Mouse (Mus musculus) 416B (cell line): ENCODE data around the gene Tll1.
"Not testable (repeated sequence)": the region's sequence is repeated elsewhere in the genome, so short reads cannot be mapped to it uniquely, and the experiment has no call there.

Source experiments
- DNase-seq: peaks from one replicate; pipeline ENCODE4 v3.0.0; 2011; ENCODE audit warnings: low read depth

The Tll1 gene

GRCm38 (mm10) chr8:64057571-64057970 lies 148.5 kb downstream of the Tll1 start:
- no peak for DNase-seq

GRCm38 (mm10) chr8:64048556-64048955 lies 157.5 kb downstream of the Tll1 start:
- no peak for DNase-seq

- no peak for DNase-seq
Measured at GRCm38 (mm10) chr8:64047963-64048505, 158.0 kb downstream of the Tll1 start.

GRCm38 (mm10) chr8:64041303-64041884 lies 164.7 kb downstream of the Tll1 start:
- DNase-seq, result peak; percentile 10

- DNase-seq, result no peak
Measured at GRCm38 (mm10) chr8:64030672-64031385, 175.2 kb downstream of the Tll1 start.

- no peak for DNase-seq
Measured at GRCm38 (mm10) chr8:64030081-64030480, 176.0 kb downstream of the Tll1 start.

- DNase-seq, result no peak
Measured at GRCm38 (mm10) chr8:64029525-64029924, 176.5 kb downstream of the Tll1 start.

- no peak for DNase-seq
Measured at GRCm38 (mm10) chr8:64024359-64024758, 181.7 kb downstream of the Tll1 start.

- peak; percentile 50 for DNase-seq
Measured at GRCm38 (mm10) chr8:64023579-64023978, 182.5 kb downstream of the Tll1 start.

- no peak for DNase-seq
Measured at GRCm38 (mm10) chr8:64023027-64023426, 183.0 kb downstream of the Tll1 start.

GRCm38 (mm10) chr8:63970612-63971391 lies 235.3 kb downstream of the Tll1 start:
- DNase-seq, result not testable (repeated sequence)
